Mouse (Mus musculus): Measurements from ENCODE around the gene Lingo2.

DNA sequence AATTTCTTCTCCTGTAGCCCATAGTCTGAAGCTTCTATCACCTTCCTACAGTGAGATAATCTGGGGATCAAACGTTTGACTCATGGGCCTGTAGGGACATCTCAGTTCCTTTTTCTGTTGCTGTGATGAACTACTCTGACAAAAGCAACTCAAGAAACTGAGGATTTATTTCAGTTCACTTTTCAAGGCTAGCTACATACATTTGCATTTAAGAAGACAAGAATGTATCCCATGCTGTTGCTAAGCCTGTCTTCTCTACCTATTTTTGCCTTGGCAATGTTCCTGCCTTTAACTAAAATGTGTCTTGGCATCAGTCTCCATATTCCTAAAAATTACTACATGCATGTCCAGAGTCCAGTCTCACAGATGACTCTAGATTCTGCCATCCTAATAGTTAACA, 781.4 kb downstream of the Lingo2 start:
- TF ChIP-seq CTCF (IDR thresholded peaks at IDR 0.05; ENCODE audit: control insufficient read depth, insufficient read depth, insufficient replicate concordance, low read depth, low read length) (no peak), POLR2A (IDR thresholded peaks at IDR 0.05; ENCODE audit: control insufficient read depth, low read depth, low read length) (no peak)
